Mouse (Mus musculus) heart, embryonic 11.5 days (tissue): ENCODE results near the gene Nwd1. TPM values are rescaled to one million over a fixed set of nuclear protein-coding genes. Genes with fewer than 3 reads are reported as not detected.
A peak's percentile ranks its signal among the peaks of the same experiment; 100 is the strongest.

Source experiments
- ATAC-seq: fragments of 200-750 bp; cut with Nextera tagmentation; replicated peaks from 2 replicates; pipeline ENCODE4 v1.8.0; 2017; ENCODE audit warnings: moderate library complexity; ENCODE audit not compliant: insufficient number of reproducible peaks, low FRiP score, low TSS enrichment
- H3K27ac ChIP-seq: fragments of 300-500 bp; sonication (generic); 2 replicates; pipeline ENCODE4 v1.5.1; 2014; ENCODE audit warnings: mild to moderate bottlenecking, low read depth, low read length
- H3K27me3 ChIP-seq: fragments of 300-500 bp; sonication (generic); 2 replicates; pipeline ENCODE4 v1.6.1; 2014; ENCODE audit warnings: mild to moderate bottlenecking, low read length, mixed read lengths; ENCODE audit not compliant: control insufficient read depth, insufficient read depth
- H3K36me3 ChIP-seq: fragments of 300-500 bp; sonication (generic); 2 replicates; pipeline ENCODE4 v1.6.1; 2014; ENCODE audit warnings: mild to moderate bottlenecking, low read length, moderate library complexity, mixed read lengths; ENCODE audit not compliant: control insufficient read depth, insufficient read depth
- H3K4me1 ChIP-seq: fragments of 300-500 bp; sonication (generic); 2 replicates; pipeline ENCODE4 v1.6.1; 2014; ENCODE audit warnings: low read length; ENCODE audit not compliant: control insufficient read depth, insufficient read depth
- H3K4me2 ChIP-seq: fragments of 300-500 bp; sonication (generic); 2 replicates; pipeline ENCODE4 v1.6.1; 2014; ENCODE audit warnings: mild to moderate bottlenecking, moderate library complexity
- H3K4me3 ChIP-seq: fragments of 300-500 bp; sonication (generic); 2 replicates; pipeline ENCODE4 v1.5.1; 2014; ENCODE audit warnings: low read depth, low read length
- H3K9ac ChIP-seq: fragments of 300-500 bp; sonication (generic); 2 replicates; pipeline ENCODE4 v1.6.1; 2014; ENCODE audit warnings: mild to moderate bottlenecking, low read depth, low read length, moderate library complexity
- H3K9me3 ChIP-seq: fragments of 300-500 bp; sonication (generic); replicated peaks from 2 replicates; pipeline ENCODE4 v1.6.1; 2016; ENCODE audit warnings: low read length; ENCODE audit not compliant: control insufficient read depth
- whole genome bisulfite sequencing: fragments of 180-500 bp; shearing (Covaris S2); extraction: QIAGEN DNeasy Blood & Tissue Kit; methylation state at CpG from one replicate; pipeline ENCODE4 v1.1.7; 2014; ENCODE audit not compliant: insufficient replicate concordance; 5-methylcytosine and 5-hydroxymethylcytosine counted together
- polyA plus RNA-seq: library from polyadenylated mRNA; unstranded; fragments of >200 nt; fragmentation: Nextera tagmentation; extraction: Ambion mirVana; gene quantifications from 2 replicates; pipeline ENCODE4 v1.2.1, GENCODE M21; 2014

The Nwd1 gene
- 0.07 and 0.10 TPM in 2 replicates for polyA plus RNA-seq

DNA sequence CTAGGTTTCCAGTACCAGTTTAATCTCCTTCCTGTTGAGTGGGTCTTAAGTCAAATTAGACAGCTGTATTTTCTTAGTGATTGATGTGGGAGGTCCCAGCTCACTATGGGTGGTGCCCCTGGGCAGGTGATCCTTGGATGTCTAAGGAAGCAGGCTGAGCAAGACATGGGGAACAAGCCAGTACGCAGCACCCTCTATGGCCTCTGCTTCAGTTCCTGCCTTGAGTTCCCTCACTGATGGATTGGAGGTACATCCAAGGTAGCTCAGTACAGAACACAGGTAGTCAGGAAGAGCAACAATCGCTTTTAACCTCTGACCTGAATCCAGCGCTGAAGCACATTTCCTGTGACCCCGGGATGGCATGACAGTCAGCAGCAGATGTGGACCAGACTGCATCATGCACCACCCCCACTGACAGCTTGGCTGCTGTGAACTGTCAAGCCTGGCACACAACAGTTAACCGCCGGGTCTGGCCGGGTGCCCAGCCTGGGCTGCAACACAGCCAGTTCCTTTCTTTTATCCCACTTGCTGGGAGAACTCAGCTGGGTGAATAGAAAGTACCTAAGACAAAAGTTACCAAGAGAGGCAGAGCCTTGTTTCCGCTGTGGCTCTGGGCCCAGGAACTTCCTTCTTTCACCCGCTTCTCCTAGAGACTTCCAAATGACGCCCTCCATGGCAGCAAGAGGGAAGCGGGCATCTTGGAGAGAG is at the start of gene Nwd1:
Nwd1 (plus strand) TSS at position 652 of the 708 bp plus-strand sequence.
- ATAC-seq = no peak
- no peaks in the 10 kb centered on the region for H3K36me3 ChIP-seq
- no peak within 1 kb of the TSS for H3K4me2 ChIP-seq
- no peaks in the 10 kb centered on the region for H3K27me3 ChIP-seq
- H3K27ac ChIP-seq = no peak within 1 kb of the TSS
- peaks cover 4% of the 10 kb centered on the region; the same call in 1 of the 2 replicates for H3K4me1 ChIP-seq
- H3K9me3 ChIP-seq = no peaks in the 10 kb centered on the region
- H3K4me3 ChIP-seq = no peak within 1 kb of the TSS
- WGBS = 54% methylated on average over 11 of the region's 11 CpGs
- H3K9ac ChIP-seq = 0 out of 2 replicates have a peak within 1 kb of the TSS, but pooled peaks have one; percentile 5

DNA sequence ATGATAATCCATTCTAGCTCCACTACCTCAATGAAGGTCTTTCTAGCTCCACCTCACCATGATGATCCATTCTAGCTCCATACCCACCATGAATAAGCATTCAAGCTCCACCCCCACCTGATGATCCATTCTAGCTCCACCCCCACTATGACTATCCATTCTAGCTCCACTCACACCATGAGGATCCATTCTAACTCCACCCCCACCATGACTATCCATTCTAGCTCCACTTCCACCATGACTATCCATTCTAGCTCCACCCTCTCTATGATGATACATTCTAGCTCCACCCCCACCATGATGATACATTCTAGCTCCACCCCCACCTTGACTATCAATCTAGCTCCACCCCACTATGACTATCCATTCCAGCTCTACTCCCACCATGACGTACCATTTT is 3.6 kb upstream of the Nwd1 start:
- WGBS = 84% methylated on average over 1 of the region's 1 CpGs
- no peak overlapping the region for H3K27ac ChIP-seq
- no peaks in the 10 kb centered on the region for H3K36me3 ChIP-seq
- no peaks in the 10 kb centered on the region for H3K27me3 ChIP-seq
- ATAC-seq = peak; percentile 73
- no peaks in the 10 kb centered on the region for H3K9me3 ChIP-seq
- no peak overlapping the region for H3K9ac ChIP-seq
- H3K4me2 ChIP-seq = no peak overlapping the region
- peaks cover 4% of the 10 kb centered on the region; the same call in 1 of the 2 replicates for H3K4me1 ChIP-seq
- H3K4me3 ChIP-seq = no peak overlapping the region

DNA sequence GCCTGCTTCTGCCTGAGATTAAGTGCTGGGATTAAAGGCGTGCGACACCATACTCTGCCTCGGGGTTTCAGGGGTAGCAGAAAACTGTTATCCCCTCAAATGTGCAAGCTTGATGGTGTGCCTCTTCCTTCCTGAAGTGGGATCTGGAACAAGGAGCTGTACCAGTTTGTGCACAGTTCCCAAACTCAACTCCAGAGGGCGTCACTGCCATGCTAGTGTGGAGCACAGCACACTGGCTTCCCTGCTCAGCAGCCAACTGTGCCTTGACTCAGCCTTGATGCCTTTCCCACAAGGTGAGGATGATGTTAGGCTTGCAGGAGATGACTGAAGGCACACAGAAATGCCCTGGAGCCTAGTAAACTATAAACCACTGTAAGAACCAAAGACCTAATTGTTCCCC is 1.9 kb upstream of the Nwd1 start:
- 61% methylated on average over 4 of the region's 4 CpGs for WGBS

DNA sequence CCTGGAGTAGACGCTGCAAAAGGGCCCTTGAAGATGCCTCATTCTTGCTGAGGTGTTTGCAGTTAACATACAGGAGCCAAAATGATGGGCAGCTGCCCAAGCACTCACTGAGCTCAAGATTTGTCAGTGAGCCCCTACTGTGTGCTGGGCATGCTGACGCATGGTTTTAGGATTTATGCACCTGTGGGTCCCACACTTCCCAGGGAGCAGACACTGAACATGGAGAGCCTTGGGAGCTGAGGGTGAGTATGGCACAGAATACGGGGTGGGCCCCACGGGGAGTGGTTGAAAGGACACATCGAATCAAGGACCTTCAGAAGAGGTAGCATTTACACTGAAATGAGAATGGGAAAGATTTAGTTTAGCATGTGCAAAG is 245 bp downstream of the Nwd1 start:
- Histone ChIP-seq H3K27ac (no peak overlapping the region), H3K27me3 (no peaks in the 10 kb centered on the region), H3K9ac (0 out of 2 replicates have a peak overlapping the region, but pooled peaks have one; percentile 5), H3K4me2 (no peak overlapping the region), H3K4me3 (no peak overlapping the region), H3K9me3 (no peaks in the 10 kb centered on the region), H3K4me1 (peaks cover 4% of the 10 kb centered on the region; the same call in 1 of the 2 replicates), H3K36me3 (no peaks in the 10 kb centered on the region)
- no peak for ATAC-seq
- WGBS = 66% methylated on average over 5 of the region's 5 CpGs

More for the DNA sequence above, 1.9 kb upstream of the Nwd1 start:
- no peak for ATAC-seq
- Histone ChIP-seq H3K36me3 (no peaks in the 10 kb centered on the region), H3K27ac (no peak overlapping the region), H3K9ac (no peak overlapping the region), H3K4me1 (peaks cover 4% of the 10 kb centered on the region; the same call in 1 of the 2 replicates), H3K4me3 (no peak overlapping the region), H3K9me3 (no peaks in the 10 kb centered on the region), H3K27me3 (no peaks in the 10 kb centered on the region), H3K4me2 (no peak overlapping the region)

DNA sequence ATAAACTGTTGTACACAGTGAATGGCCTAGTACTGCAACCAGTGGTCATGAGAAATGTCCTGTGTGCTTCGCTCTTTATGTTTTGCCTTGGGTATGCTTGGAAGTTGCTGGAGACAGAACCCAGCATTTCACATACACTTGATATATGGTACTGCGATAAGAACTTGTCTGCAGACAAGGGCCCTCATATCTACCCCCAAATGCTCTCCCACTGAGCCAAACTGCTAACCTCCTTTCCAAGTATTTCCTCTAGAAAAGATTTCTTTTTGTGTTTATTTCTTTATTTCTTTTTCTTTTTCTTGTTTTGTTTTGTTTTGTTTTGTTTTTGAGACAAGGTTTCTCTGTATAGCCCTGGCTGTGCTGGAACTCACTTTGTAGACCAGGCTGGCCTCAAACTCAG is 4.2 kb downstream of the Nwd1 start:
- Histone ChIP-seq H3K4me1 (peaks cover 7% of the 10 kb centered on the region; the same call in 1 of the 2 replicates), H3K4me3 (no peak overlapping the region), H3K27me3 (no peaks in the 10 kb centered on the region), H3K27ac (no peak overlapping the region), H3K4me2 (no peak overlapping the region), H3K9me3 (no peaks in the 10 kb centered on the region), H3K36me3 (no peaks in the 10 kb centered on the region), H3K9ac (no peak overlapping the region)
- WGBS = 73% methylated on average over 2 of the region's 2 CpGs
- no peak for ATAC-seq

DNA sequence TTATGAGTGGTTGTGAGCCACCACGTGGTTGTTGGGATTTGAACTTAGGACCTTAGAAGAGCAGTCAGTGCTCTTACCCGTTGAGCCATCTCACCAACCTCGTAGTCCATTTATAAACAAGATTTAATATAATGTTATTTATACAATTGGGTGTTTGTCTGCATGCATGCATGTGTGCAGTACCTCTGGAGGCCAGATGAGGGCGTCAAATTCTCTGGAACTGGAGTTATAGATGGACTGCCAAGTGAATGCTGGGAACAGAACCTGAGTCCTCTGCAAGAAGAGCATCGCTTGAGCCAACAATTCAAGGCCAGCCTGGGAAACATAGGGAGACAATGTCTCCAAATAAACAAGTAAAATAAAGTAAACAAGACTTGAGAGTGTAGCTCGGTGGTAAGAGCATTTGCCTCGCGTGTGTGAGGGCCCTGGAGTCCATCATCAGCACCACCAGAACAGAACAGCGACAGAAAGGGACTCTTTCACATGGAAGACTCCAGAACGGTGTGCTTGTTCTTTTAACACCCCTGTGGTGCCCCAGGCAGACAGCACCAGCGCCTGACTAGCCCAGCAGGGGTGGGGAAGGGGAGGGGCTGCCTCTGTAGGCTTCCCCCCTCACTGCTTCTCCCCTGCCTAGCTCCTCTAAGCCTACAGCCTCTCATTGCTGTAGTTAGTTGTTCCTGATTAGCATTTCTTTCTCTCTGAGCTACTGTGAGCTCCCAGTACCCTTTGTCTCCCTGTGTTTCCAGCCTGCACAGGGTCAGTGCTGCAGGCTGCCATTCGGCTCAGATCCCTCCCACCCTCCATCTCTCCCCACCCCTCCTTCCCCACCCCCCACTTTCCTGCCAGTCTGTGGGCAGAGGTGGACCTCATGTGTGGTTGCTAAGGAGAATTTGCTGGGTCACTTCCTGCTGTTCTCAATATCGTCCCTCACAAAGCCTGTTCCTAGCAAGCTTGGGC is 8.3 kb downstream of the Nwd1 start:
- Histone ChIP-seq H3K4me2 (no peak overlapping the region), H3K27me3 (no peaks in the 10 kb centered on the region), H3K27ac (no peak overlapping the region), H3K36me3 (no peaks in the 10 kb centered on the region), H3K4me3 (no peak overlapping the region), H3K9me3 (no peaks in the 10 kb centered on the region), H3K9ac (no peak overlapping the region), H3K4me1 (peaks cover 4% of the 10 kb centered on the region; the same call in 1 of the 2 replicates)
- ATAC-seq = peak; percentile 62
- WGBS = 26% methylated on average over 12 of the region's 13 CpGs

DNA sequence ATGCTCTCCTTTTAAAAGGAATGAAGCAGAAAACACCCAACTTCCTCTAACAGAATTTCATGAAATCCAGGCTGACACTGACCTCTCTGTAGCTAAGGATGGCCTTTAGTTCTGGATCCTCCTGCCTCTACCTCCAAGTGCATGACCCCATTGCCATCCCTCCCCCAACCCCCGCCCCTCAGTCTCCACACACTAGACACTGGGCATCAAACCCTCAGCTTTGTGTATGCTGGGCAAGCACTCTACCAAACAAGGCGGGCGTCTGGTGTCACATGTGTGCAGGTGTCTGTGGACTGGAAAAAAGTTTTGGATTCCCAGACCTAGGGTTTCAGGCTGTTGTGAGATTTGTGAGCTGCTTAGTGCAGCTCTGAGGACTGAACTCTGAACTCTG is 9.0 kb downstream of the Nwd1 start:
- H3K9me3 ChIP-seq = no peaks in the 10 kb centered on the region
- peaks cover 4% of the 10 kb centered on the region; the same call in 1 of the 2 replicates for H3K4me1 ChIP-seq
- 70% methylated on average over 3 of the region's 3 CpGs for WGBS
- no peaks in the 10 kb centered on the region for H3K27me3 ChIP-seq
- H3K9ac ChIP-seq = no peak overlapping the region
- ATAC-seq = no peak
- no peak overlapping the region for H3K4me2 ChIP-seq
- no peak overlapping the region for H3K27ac ChIP-seq
- no peak overlapping the region for H3K4me3 ChIP-seq
- no peaks in the 10 kb centered on the region for H3K36me3 ChIP-seq

DNA sequence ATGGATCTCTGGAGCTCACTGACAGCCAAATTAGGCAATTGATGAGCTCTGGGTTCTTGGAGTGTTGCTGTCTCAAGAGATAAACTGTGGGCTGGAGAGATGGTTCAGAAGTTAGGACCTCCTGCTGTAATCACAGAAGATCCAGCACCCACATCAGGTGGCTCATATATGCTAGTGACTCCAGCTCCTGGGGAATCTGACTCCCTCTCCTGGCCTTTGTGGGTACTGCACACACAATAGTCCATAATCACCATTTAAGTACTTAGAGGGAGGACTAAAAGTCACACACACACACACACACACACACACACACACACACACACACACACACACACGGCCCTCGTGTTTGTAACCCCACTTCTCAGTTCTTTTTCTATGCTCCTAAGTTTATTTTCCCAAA is 13.5 kb downstream of the Nwd1 start:
- Histone ChIP-seq H3K4me3 (no peak overlapping the region), H3K27me3 (no peaks in the 10 kb centered on the region), H3K9me3 (no peaks in the 10 kb centered on the region), H3K36me3 (no peaks in the 10 kb centered on the region), H3K4me2 (no peak overlapping the region), H3K4me1 (peaks cover 3% of the 10 kb centered on the region; the same call in 1 of the 2 replicates), H3K27ac (no peak overlapping the region), H3K9ac (no peak overlapping the region)
- no peak for ATAC-seq
- 62% methylated on average over 2 of the region's 2 CpGs for WGBS
